Mouse (Mus musculus) skeletal muscle tissue, adult 2 months (tissue): ENCODE results near the gene Palb2.
A peak's percentile ranks its signal among the peaks of the same experiment; 100 is the strongest.

Source experiments
- DNase-seq: peaks from one replicate; pipeline ENCODE4 v3.0.0-alpha.2; 2012; ENCODE audit warnings: low read depth, low spot score

The Palb2 gene

GRCm38 (mm10) chr7:122099222-122099621, 33.6 kb downstream of the Palb2 start:
- peak; percentile 40 for DNase-seq

- no peak for DNase-seq
Observed at GRCm38 (mm10) chr7:122098009-122098408, 34.8 kb downstream of the Palb2 start.

- no peak for DNase-seq
Observed at GRCm38 (mm10) chr7:122094564-122095330, 38.0 kb downstream of the Palb2 start.

- no peak for DNase-seq
Observed at GRCm38 (mm10) chr7:122087195-122087982, 45.4 kb downstream of the Palb2 start.

GRCm38 (mm10) chr7:122081071-122081470, 51.7 kb downstream of the Palb2 start:
- no peak for DNase-seq

- DNase-seq, result no peak
Observed at GRCm38 (mm10) chr7:122079798-122080554, 52.8 kb downstream of the Palb2 start.

- no peak for DNase-seq
Observed at GRCm38 (mm10) chr7:122074374-122074773, 58.4 kb downstream of the Palb2 start.

GRCm38 (mm10) chr7:122067517-122068381, 65.0 kb downstream of the Palb2 start:
- DNase-seq, result no peak

GRCm38 (mm10) chr7:122066945-122067516, 65.8 kb downstream of the Palb2 start, which contains the start of the genes Ubfd1 and Ears2:
Ubfd1 (plus strand) TSS chr7:122067175.
Ears2 (minus strand) TSS chr7:122067263.
- peak; percentile 93 for DNase-seq

- DNase-seq, result no peak
Observed at GRCm38 (mm10) chr7:122066102-122066944, 66.5 kb downstream of the Palb2 start.

- no peak for DNase-seq
Observed at GRCm38 (mm10) chr7:122065656-122066055, 67.1 kb downstream of the Palb2 start.
